Comparison of ENCODE assay signal across 34 mouse cellular contexts in genomic region chr1:144013913-144014312, GRCm38 (mm10).
"Had no signal": no experiment of that assay in that cellular context is flagged by ENCODE, and none has a peak within 500 bp of the region (broad histone marks: within the 10 kb centered on the region; RNA-seq: fewer than 3 reads in every experiment).

No protein-coding gene starts in this region.

- H3K4me2 ChIP-seq: heart, embryonic 11.5 days; heart, embryonic 12.5 days; heart, embryonic 13.5 days; heart, embryonic 15.5 days; hindbrain, embryonic 12.5 days; hindbrain, embryonic 13.5 days; hindbrain, embryonic 14.5 days; hindbrain, embryonic 15.5 days; intestine, embryonic 15.5 days; kidney, embryonic 15.5 days had no signal

- DNase-seq: heart, postnatal 10 days; heart, postnatal 14 days; heart, postnatal 4 days; kidney, adult 11 months; kidney, adult 18-20 months; kidney, adult 2 months; kidney, adult 8-10 months; kidney, adult 9 months; kidney, postnatal 10 days; kidney, postnatal 14 days; kidney, postnatal 25 days; kidney, postnatal 36 days; kidney, postnatal 4 days; layer of hippocampus, adult 9-11 months; layer of hippocampus, postnatal 36 days had no signal

- H3K9me3 ChIP-seq: heart, embryonic 10.5 days; heart, embryonic 12.5 days; heart, embryonic 13.5 days; heart, embryonic 15.5 days; hindbrain, embryonic 10.5 days; hindbrain, embryonic 12.5 days; hindbrain, embryonic 13.5 days; hindbrain, embryonic 15.5 days; intestine, embryonic 15.5 days; kidney, embryonic 15.5 days had no signal

- H3K27me3 ChIP-seq: heart, embryonic 12.5 days; heart, embryonic 13.5 days; heart, embryonic 15.5 days; hindbrain, embryonic 12.5 days; hindbrain, embryonic 13.5 days; hindbrain, embryonic 15.5 days; intestine, embryonic 15.5 days; kidney, embryonic 15.5 days had no signal

- H3K4me3 ChIP-seq: heart, embryonic 10.5 days; heart, embryonic 12.5 days; heart, embryonic 13.5 days; heart, embryonic 15.5 days; hindbrain, embryonic 10.5 days; hindbrain, embryonic 12.5 days; hindbrain, embryonic 13.5 days; hindbrain, embryonic 15.5 days; intestine, embryonic 15.5 days; kidney, embryonic 15.5 days; layer of hippocampus, adult 2 months had no signal

- H3K27ac ChIP-seq: heart, embryonic 10.5 days; heart, embryonic 13.5 days; heart, embryonic 15.5 days; hindbrain, embryonic 10.5 days; hindbrain, embryonic 12.5 days; hindbrain, embryonic 13.5 days; hindbrain, embryonic 14.5 days; hindbrain, embryonic 15.5 days; hindbrain, postnatal 0 days; intestine, embryonic 15.5 days; kidney, embryonic 15.5 days; kidney, postnatal 0 days; layer of hippocampus, adult 2 months had no signal

- H3K9ac ChIP-seq: heart, embryonic 12.5 days; heart, embryonic 13.5 days; heart, embryonic 15.5 days; hindbrain, embryonic 12.5 days; hindbrain, embryonic 13.5 days; hindbrain, embryonic 14.5 days; hindbrain, embryonic 15.5 days; intestine, embryonic 15.5 days; kidney, embryonic 15.5 days had no signal

- ATAC-seq: hindbrain, embryonic 16.5 days; hindbrain, postnatal 0 days; inflammation-experienced regulatory T-cells, adult 6 months; intestine, embryonic 15.5 days; intestine, embryonic 16.5 days; intestine, postnatal 0 days had no signal

- H3K4me1 ChIP-seq: heart, embryonic 10.5 days; hindbrain, embryonic 10.5 days; hindbrain, embryonic 12.5 days; hindbrain, embryonic 13.5 days; hindbrain, embryonic 15.5 days; intestine, embryonic 15.5 days had no signal

- H3K36me3 ChIP-seq: heart, embryonic 10.5 days; heart, embryonic 12.5 days; heart, embryonic 13.5 days; heart, embryonic 15.5 days; hindbrain, embryonic 10.5 days; hindbrain, embryonic 12.5 days; hindbrain, embryonic 13.5 days; hindbrain, embryonic 15.5 days; intestine, embryonic 15.5 days; kidney, embryonic 15.5 days had no signal
